Mouse (Mus musculus) CD4-positive, CD25-positive, alpha-beta regulatory T cell, adult 2 months (primary cell): ENCODE results near the gene Rbmy.
"Not testable (repeated sequence)": the region's sequence is repeated elsewhere in the genome, so short reads cannot be mapped to it uniquely, and the experiment has no call there.

ENCODE experiments used
- DNase-seq: peaks from one replicate; pipeline ENCODE4 v3.0.0-alpha.2; 2012; ENCODE audit warnings: low read depth, low spot score

The Rbmy gene

DNA sequence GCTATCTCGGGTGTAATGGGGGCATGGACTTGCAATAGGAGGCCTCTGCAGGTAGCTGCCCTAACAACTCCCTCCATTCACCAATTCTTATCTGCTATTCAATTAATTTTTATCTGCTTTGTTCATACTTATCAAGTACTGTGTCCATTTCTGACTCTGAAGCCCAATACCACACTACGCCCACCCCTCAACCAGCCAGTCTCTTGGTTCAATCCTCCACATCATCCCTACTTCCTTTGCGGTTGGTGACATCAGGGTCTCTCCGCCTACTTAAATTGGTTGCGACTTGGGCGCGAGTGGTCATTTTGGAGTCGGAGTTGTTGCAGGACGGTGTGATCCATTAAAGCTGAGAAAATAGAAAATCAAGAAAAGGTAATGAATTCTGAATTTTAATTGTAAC is at the start of gene Rbmy, which contains the start of gene Gm10256:
TSS of gene Rbmy (plus strand) at position 301 of the 400 bp plus-strand sequence.
TSS of gene Gm10256 (plus strand) at position 320 of the 400 bp plus-strand sequence.
- DNase-seq: not testable (repeated sequence)

DNA sequence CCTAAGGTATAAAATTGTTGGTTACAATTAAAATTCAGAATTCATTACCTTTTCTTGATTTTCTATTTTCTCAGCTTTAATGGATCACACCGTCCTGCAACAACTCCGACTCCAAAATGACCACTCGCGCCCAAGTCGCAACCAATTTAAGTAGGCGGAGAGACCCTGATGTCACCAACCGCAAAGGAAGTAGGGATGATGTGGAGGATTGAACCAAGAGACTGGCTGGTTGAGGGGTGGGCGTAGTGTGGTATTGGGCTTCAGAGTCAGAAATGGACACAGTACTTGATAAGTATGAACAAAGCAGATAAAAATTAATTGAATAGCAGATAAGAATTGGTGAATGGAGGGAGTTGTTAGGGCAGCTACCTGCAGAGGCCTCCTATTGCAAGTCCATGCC is 34.4 kb upstream of the Rbmy start, which contains the start of gene Gm4064:
TSS of gene Gm4064 (minus strand) at position 101 of the 400 bp plus-strand sequence.
- DNase-seq: not testable (repeated sequence)
